ENCODE assay signal across 8 mouse cellular contexts in genomic region chr17:17624421-17624956, GRCm38 (mm10). TPM values are rescaled to one million over a fixed set of nuclear protein-coding genes. Genes with fewer than 3 reads are reported as not detected.
DNase-seq lines count a peak whose midpoint lies in the region; ATAC-seq lines count a peak whose summit lies in the region.

No protein-coding gene starts in this region.

- H3K27ac ChIP-seq in heart, embryonic 10.5 days: peak overlapping the region; percentile 98
- peak overlapping the region; percentile 99 for H3K27ac ChIP-seq in kidney, embryonic 15.5 days

- H3K9ac ChIP-seq in kidney, embryonic 15.5 days: peak overlapping the region; percentile 73

- WGBS in heart, embryonic 10.5 days: under 1% methylated on average over 51 of the region's 51 CpGs
- under 1% methylated on average over 51 of the region's 51 CpGs for WGBS in kidney, embryonic 15.5 days

- peaks cover 17% of the 10 kb centered on the region; the same call in 1 of the 2 replicates for H3K4me1 ChIP-seq in heart, embryonic 10.5 days
- H3K4me1 ChIP-seq in kidney, embryonic 15.5 days: peaks cover 13% of the 10 kb centered on the region

- H3K4me2 ChIP-seq in kidney, embryonic 15.5 days: peak overlapping the region; percentile 75

- peak; percentile 85 for ATAC-seq in erythroblast, adult 5-6 weeks (replicated peaks; ENCODE audit: low FRiP score, poor library complexity, severe bottlenecking)
- peak; percentile 98 for ATAC-seq in kidney, embryonic 15.5 days (replicated peaks; ENCODE audit: low FRiP score)
- ATAC-seq in monocyte, adult 5-6 weeks (replicated peaks; ENCODE audit: insufficient number of reproducible peaks, low FRiP score, low TSS enrichment, poor library complexity, severe bottlenecking): peak; percentile 75

- H3K4me3 ChIP-seq in heart, embryonic 10.5 days: peak overlapping the region; percentile 93
- H3K4me3 ChIP-seq in kidney, embryonic 15.5 days (replicated peaks): peak overlapping the region; percentile 94

- peak; percentile 98 for DNase-seq in B cell, adult 2 months
- peak; percentile 99 for DNase-seq in brain, adult 2 months (ENCODE audit: low read depth, low spot score)
- peak; percentile 97 for DNase-seq in heart, embryonic 10.5 days (ENCODE audit: low spot score)
- DNase-seq in liver: peak; percentile 95
- DNase-seq in spleen, postnatal 4 days (ENCODE audit: low spot score in 2 of 2): peak; percentile 95

- H3K36me3 ChIP-seq in heart, embryonic 10.5 days: no peaks in the 10 kb centered on the region
- H3K36me3 ChIP-seq in kidney, embryonic 15.5 days: no peaks in the 10 kb centered on the region

- H3K27me3 ChIP-seq in heart, embryonic 10.5 days (ENCODE audit: insufficient read depth, poor library complexity, severe bottlenecking): no peaks in the 10 kb centered on the region
- no peaks in the 10 kb centered on the region for H3K27me3 ChIP-seq in kidney, embryonic 15.5 days

- H3K9me3 ChIP-seq in heart, embryonic 10.5 days: no peaks in the 10 kb centered on the region
- H3K9me3 ChIP-seq in kidney, embryonic 15.5 days (replicated peaks): no peaks in the 10 kb centered on the region

RNA-seq across cellular contexts. Expression of gene Lnpep, which starts 0.4 kb away (rescaled TPM):
- total RNA-seq in erythroblast, adult 5-6 weeks (2015; ENCODE audit: low replicate concordance): 22.4 and 25.4 TPM in 2 replicates
- total RNA-seq in erythroblast, adult 5-6 weeks (2017; ENCODE audit: low replicate concordance): 21.2 and 21.5 TPM in 2 replicates
- 8.7 and 11.1 TPM in 2 replicates for polyA plus RNA-seq in heart, embryonic 10.5 days (2016; fragmentation: Nextera tagmentation; extraction: Ambion mirVana)
- polyA plus RNA-seq in kidney, embryonic 15.5 days (2015; fragmentation: Nextera tagmentation; extraction: Ambion mirVana): 9.1 and 9.3 TPM in 2 replicates
- total RNA-seq in monocyte, adult 5-6 weeks (2017): 106 to 173 TPM (median 120 TPM) in 3 replicates

Comparison
In these comparisons a context has a peak if more than half of its experiments do, and no peak if none do; other contexts are left out.
1. Peak in every context shown above with its lines: DNase-seq, ATAC-seq, H3K4me3 ChIP-seq and H3K27ac ChIP-seq.